Mouse (Mus musculus) ES-Bruce4 (cell line): ENCODE data around the gene Bcl2l1.

Source experiments
- CTCF ChIP-seq: IDR thresholded peaks from one replicate; pipeline ENCODE4 v1.8.1; 2011; ENCODE audit warnings: low read depth, low read length
- EP300 ChIP-seq: IDR thresholded peaks from 2 replicates; pipeline ENCODE4 v1.6.1; 2011; ENCODE audit warnings: low read depth, low read length; ENCODE audit not compliant: insufficient read depth
- POLR2A ChIP-seq: IDR thresholded peaks from one replicate; pipeline ENCODE4 v1.8.1; 2011; ENCODE audit warnings: low read length; ENCODE audit not compliant: insufficient read depth

GRCm38 (mm10) chr2:152772231-152772630 is 59.3 kb downstream of the Bcl2l1 start:
- no peak for TF ChIP-seq CTCF
- no peak for TF ChIP-seq POLR2A
- no peak for TF ChIP-seq EP300
